Mouse (Mus musculus): ENCODE results near the gene Magi2. TPM values are rescaled to one million over a fixed set of nuclear protein-coding genes. Genes with fewer than 3 reads are reported as not detected.

Gene Magi2
- polyA plus RNA-seq, 1 experiment: 1.6 TPM

DNA sequence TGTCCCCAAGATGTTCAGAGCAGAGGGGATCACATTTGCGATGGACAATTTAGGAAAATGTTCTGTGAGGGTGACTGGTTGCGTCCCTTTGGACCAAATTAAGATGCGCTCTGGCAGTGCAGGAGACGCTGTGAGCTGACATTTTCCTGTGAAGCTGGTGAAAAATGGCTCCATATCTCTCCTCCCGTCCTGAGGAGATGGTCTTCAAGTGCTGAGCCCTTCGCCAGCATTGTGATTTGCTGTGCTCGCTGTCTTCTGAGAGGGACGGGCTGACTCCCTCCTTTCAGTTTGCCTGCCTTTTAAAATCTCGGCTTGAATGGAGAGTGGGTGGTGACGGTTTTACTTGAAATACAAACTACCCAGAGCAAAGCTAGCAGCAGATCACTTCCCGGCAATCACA lies 682.2 kb downstream of the Magi2 start:
- no peak overlapping the region for H3K4me3 ChIP-seq (ENCODE audit: control insufficient read depth, insufficient read depth, low read length)
- H3K36me3 ChIP-seq (ENCODE audit: control insufficient read depth, insufficient read depth, low read length): no peaks in the 10 kb centered on the region
- H3K27ac ChIP-seq (ENCODE audit: control insufficient read depth, insufficient read depth, low read length): no peak overlapping the region
- H3K27me3 ChIP-seq (ENCODE audit: control insufficient read depth, insufficient read depth, low read length): no peaks in the 10 kb centered on the region
- TF ChIP-seq POLR2A (IDR thresholded peaks at IDR 0.05; ENCODE audit: control insufficient read depth, extremely low read depth, insufficient read depth, low read length, poor library complexity): no peak
- no peak for TF ChIP-seq CTCF (IDR thresholded peaks at IDR 0.05; ENCODE audit: borderline replicate concordance, control insufficient read depth, extremely low read depth, insufficient read depth, low read length, poor library complexity)
- WGBS: 23% methylated on average over 11 of the region's 11 CpGs
- H3K4me1 ChIP-seq (replicated peaks; ENCODE audit: control insufficient read depth, insufficient read depth, low read length): no peaks in the 10 kb centered on the region
- DNase-seq: no peak

DNA sequence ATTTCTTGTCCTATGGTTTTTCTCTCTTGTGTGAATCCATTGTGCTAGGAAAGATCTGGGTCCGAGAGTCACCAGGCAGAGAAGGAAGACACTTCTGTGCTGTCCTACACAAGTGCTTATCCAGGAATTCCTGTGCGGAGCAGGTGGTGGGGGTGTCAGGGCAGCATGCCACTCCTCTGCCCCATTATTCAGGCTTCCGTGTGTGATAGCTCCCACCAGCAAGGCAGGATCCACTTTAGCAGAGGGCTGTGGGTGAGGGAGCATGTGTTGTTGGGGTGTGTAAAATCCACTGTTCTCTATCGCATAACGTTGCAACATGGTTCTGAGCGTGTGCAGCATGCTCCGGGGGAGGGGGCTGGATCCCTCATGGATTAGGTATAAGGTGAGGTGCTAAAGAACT lies 682.8 kb downstream of the Magi2 start:
- 92% methylated on average over 7 of the region's 7 CpGs for WGBS
- DNase-seq: no peak
- Histone ChIP-seq H3K27ac (ENCODE audit: control insufficient read depth, insufficient read depth, low read length) (no peak overlapping the region), H3K36me3 (ENCODE audit: control insufficient read depth, insufficient read depth, low read length) (no peaks in the 10 kb centered on the region), H3K4me1 (replicated peaks; ENCODE audit: control insufficient read depth, insufficient read depth, low read length) (no peaks in the 10 kb centered on the region), H3K27me3 (ENCODE audit: control insufficient read depth, insufficient read depth, low read length) (no peaks in the 10 kb centered on the region), H3K4me3 (ENCODE audit: control insufficient read depth, insufficient read depth, low read length) (no peak overlapping the region)
- no peak for TF ChIP-seq POLR2A (IDR thresholded peaks at IDR 0.05; ENCODE audit: control insufficient read depth, extremely low read depth, insufficient read depth, low read length, poor library complexity)
- TF ChIP-seq CTCF (IDR thresholded peaks at IDR 0.05; ENCODE audit: borderline replicate concordance, control insufficient read depth, extremely low read depth, insufficient read depth, low read length, poor library complexity): no peak

DNA sequence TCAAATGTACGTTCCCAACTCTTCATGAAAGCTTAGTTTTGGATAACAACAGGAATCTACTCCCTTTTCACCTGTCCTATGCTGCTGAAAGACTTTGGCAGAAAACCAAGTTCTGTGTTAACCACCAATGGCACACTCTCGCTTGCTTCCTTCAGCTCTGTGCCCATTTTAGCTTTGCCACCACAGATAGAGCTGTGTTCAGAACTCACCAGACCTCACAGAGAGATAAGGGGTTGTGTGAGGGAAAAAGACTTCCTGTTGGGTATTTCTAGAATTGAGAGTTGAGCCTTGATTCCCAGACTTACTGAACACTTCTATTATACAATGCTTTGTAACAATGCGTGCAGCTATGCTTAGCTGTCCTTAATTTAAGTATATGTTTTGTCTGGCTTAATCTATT lies 705.3 kb downstream of the Magi2 start:
- Histone ChIP-seq H3K4me1 (replicated peaks; ENCODE audit: control insufficient read depth, insufficient read depth, low read length) (no peaks in the 10 kb centered on the region), H3K36me3 (ENCODE audit: control insufficient read depth, insufficient read depth, low read length) (no peaks in the 10 kb centered on the region), H3K27me3 (ENCODE audit: control insufficient read depth, insufficient read depth, low read length) (no peaks in the 10 kb centered on the region), H3K27ac (ENCODE audit: control insufficient read depth, insufficient read depth, low read length) (no peak overlapping the region), H3K4me3 (ENCODE audit: control insufficient read depth, insufficient read depth, low read length) (no peak overlapping the region)
- TF ChIP-seq POLR2A (IDR thresholded peaks at IDR 0.05; ENCODE audit: control insufficient read depth, extremely low read depth, insufficient read depth, low read length, poor library complexity) (no peak), CTCF (IDR thresholded peaks at IDR 0.05; ENCODE audit: borderline replicate concordance, control insufficient read depth, extremely low read depth, insufficient read depth, low read length, poor library complexity) (no peak)
- DNase-seq: no peak
- WGBS: 31% methylated on average over 3 of the region's 3 CpGs

DNA sequence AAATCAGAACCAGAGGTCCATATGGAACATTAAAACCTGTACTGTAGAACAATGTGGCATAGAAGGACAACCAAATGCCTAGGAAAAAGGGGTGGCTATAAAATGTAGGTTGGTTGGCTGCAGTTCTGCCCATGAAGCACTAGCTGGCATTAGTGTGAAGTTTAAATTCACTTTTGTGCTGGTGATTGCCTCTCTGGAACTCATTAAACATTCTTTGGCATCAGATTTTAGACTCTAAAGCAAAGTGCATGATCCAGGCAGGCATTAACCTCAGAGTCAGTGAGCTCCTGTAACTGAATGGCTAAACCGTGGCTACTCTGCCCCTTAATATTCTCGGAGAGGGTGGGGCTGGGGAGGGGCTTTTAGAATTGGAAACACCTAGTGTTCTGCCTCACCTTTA lies 706.4 kb downstream of the Magi2 start:
- no peaks in the 10 kb centered on the region for H3K36me3 ChIP-seq (ENCODE audit: control insufficient read depth, insufficient read depth, low read length)
- no peak for TF ChIP-seq CTCF (IDR thresholded peaks at IDR 0.05; ENCODE audit: borderline replicate concordance, control insufficient read depth, extremely low read depth, insufficient read depth, low read length, poor library complexity)
- no peak for TF ChIP-seq POLR2A (IDR thresholded peaks at IDR 0.05; ENCODE audit: control insufficient read depth, extremely low read depth, insufficient read depth, low read length, poor library complexity)
- no peaks in the 10 kb centered on the region for H3K4me1 ChIP-seq (replicated peaks; ENCODE audit: control insufficient read depth, insufficient read depth, low read length)
- no peaks in the 10 kb centered on the region for H3K27me3 ChIP-seq (ENCODE audit: control insufficient read depth, insufficient read depth, low read length)
- H3K4me3 ChIP-seq (ENCODE audit: control insufficient read depth, insufficient read depth, low read length): no peak overlapping the region
- 98% methylated on average over 2 of the region's 2 CpGs for WGBS
- H3K27ac ChIP-seq (ENCODE audit: control insufficient read depth, insufficient read depth, low read length): no peak overlapping the region
- DNase-seq: no peak

DNA sequence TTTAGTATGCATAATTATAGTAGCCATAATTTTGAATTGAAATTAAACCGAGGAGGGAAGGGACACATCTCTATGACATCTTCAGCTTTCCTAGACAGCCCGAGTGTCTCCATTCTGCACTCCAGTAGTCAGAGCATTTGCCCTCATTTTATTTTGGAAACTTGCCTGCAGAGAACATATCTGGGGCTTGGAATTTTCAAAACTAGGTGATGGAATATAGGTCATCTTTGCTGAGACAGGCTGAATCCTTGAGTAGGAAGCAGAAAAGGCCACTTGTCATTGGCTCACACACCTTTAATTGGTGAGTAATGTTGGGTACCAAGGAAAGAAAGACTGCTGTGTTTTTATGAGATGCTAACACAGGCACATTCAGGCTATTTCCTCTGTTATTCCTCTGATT lies 724.3 kb downstream of the Magi2 start:
- Histone ChIP-seq H3K4me1 (replicated peaks; ENCODE audit: control insufficient read depth, insufficient read depth, low read length) (no peaks in the 10 kb centered on the region), H3K27ac (ENCODE audit: control insufficient read depth, insufficient read depth, low read length) (no peak overlapping the region), H3K36me3 (ENCODE audit: control insufficient read depth, insufficient read depth, low read length) (no peaks in the 10 kb centered on the region), H3K27me3 (ENCODE audit: control insufficient read depth, insufficient read depth, low read length) (no peaks in the 10 kb centered on the region), H3K4me3 (ENCODE audit: control insufficient read depth, insufficient read depth, low read length) (no peak overlapping the region)
- 90% methylated on average over 2 of the region's 2 CpGs for WGBS
- TF ChIP-seq POLR2A (IDR thresholded peaks at IDR 0.05; ENCODE audit: control insufficient read depth, extremely low read depth, insufficient read depth, low read length, poor library complexity) (no peak), CTCF (IDR thresholded peaks at IDR 0.05; ENCODE audit: borderline replicate concordance, control insufficient read depth, extremely low read depth, insufficient read depth, low read length, poor library complexity) (no peak)
- DNase-seq: no peak

DNA sequence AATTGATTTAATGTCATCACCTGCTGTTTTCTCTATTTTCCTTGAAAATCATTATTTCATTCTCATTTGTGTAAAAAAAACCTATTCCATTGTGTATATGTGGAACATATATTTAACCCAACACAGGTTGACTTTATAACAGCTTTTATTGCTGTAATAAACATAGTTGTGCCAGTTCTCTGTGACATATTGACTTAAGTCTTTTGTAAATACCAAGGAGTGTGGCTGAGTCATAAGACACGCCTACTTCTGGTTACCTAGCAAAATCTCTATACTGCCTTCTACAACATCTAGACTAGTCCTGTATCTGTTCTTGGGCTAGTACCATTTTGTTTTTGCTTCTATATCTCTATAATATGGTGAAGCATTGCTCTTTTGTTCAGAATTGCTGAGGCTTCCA lies 737.3 kb downstream of the Magi2 start:
- Histone ChIP-seq H3K4me1 (replicated peaks; ENCODE audit: control insufficient read depth, insufficient read depth, low read length) (no peaks in the 10 kb centered on the region), H3K27ac (ENCODE audit: control insufficient read depth, insufficient read depth, low read length) (no peak overlapping the region), H3K4me3 (ENCODE audit: control insufficient read depth, insufficient read depth, low read length) (no peak overlapping the region), H3K36me3 (ENCODE audit: control insufficient read depth, insufficient read depth, low read length) (no peaks in the 10 kb centered on the region), H3K27me3 (ENCODE audit: control insufficient read depth, insufficient read depth, low read length) (no peaks in the 10 kb centered on the region)
- TF ChIP-seq CTCF (IDR thresholded peaks at IDR 0.05; ENCODE audit: borderline replicate concordance, control insufficient read depth, extremely low read depth, insufficient read depth, low read length, poor library complexity): no peak
- TF ChIP-seq POLR2A (IDR thresholded peaks at IDR 0.05; ENCODE audit: control insufficient read depth, extremely low read depth, insufficient read depth, low read length, poor library complexity): no peak
- no peak for DNase-seq
- WGBS: 95% methylated on average over 1 of the region's 1 CpGs

DNA sequence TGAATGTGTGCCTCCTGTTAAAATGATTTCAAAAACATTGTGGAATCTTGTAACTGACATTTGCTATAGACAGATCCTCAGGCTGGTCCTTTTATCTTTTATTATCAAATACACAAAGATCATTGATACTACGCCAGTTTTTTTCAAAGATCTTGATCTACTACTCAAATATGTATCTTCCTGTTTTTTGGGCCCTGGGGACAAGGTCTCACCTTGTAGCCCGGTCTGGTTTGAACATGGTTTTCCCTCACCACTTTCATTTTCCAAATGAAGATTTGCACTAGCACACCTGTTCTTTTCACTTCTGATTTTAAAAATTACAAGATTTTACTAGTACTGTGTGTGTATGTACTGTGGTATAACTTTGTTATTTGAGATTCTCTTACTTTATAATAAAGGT lies 745.9 kb downstream of the Magi2 start:
- no peak for DNase-seq
- Histone ChIP-seq H3K36me3 (ENCODE audit: control insufficient read depth, insufficient read depth, low read length) (no peaks in the 10 kb centered on the region), H3K27ac (ENCODE audit: control insufficient read depth, insufficient read depth, low read length) (no peak overlapping the region), H3K27me3 (ENCODE audit: control insufficient read depth, insufficient read depth, low read length) (no peaks in the 10 kb centered on the region), H3K4me1 (replicated peaks; ENCODE audit: control insufficient read depth, insufficient read depth, low read length) (no peaks in the 10 kb centered on the region), H3K4me3 (ENCODE audit: control insufficient read depth, insufficient read depth, low read length) (no peak overlapping the region)
- no peak for TF ChIP-seq POLR2A (IDR thresholded peaks at IDR 0.05; ENCODE audit: control insufficient read depth, extremely low read depth, insufficient read depth, low read length, poor library complexity)
- no peak for TF ChIP-seq CTCF (IDR thresholded peaks at IDR 0.05; ENCODE audit: borderline replicate concordance, control insufficient read depth, extremely low read depth, insufficient read depth, low read length, poor library complexity)
- 47% methylated on average over 2 of the region's 2 CpGs for WGBS

All from thymus, adult 2 months (tissue).